Mouse (Mus musculus) frontal cortex, postnatal 36 days (tissue): ENCODE results near the gene Klk7.

ENCODE experiments used
- DNase-seq, 2 experiments: peaks; one replicate each; pipeline ENCODE4 v3.0.0; 2022; ENCODE audit warnings: low spot score in 2 of 2

The Klk7 gene

GRCm38 (mm10) chr7:43797333-43797769 is 13.7 kb upstream of the Klk7 start, which contains the start of gene Klk8:
TSS of gene Klk8 (plus strand) at chr7:43797577.
- DNase-seq = no peak

- DNase-seq = no peak
Observed at GRCm38 (mm10) chr7:43797844-43798462, 13.1 kb upstream of the Klk7 start.

DNA sequence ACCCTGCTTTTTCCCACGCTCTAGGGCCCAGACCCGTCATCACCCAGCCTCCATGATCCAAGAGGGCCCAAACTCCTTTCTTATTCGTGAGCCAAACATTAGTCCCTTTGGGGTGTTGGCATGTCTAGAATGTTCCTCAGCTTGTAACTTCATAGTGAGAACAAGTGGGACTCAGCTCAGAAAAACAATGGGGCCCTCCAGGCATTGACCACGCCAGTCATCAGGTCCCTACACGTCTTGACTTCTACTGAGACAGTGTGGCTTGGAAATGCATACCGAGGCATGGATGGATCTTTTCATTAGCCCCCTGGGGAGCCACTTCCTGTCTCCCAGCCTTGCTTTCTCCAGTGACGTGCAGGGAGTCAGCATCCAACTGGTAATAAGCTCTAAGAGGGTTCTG is 11.2 kb upstream of the Klk7 start:
- no peak for DNase-seq

GRCm38 (mm10) chr7:43815211-43815610 is 4.1 kb downstream of the Klk7 start:
- no peak for DNase-seq

DNA sequence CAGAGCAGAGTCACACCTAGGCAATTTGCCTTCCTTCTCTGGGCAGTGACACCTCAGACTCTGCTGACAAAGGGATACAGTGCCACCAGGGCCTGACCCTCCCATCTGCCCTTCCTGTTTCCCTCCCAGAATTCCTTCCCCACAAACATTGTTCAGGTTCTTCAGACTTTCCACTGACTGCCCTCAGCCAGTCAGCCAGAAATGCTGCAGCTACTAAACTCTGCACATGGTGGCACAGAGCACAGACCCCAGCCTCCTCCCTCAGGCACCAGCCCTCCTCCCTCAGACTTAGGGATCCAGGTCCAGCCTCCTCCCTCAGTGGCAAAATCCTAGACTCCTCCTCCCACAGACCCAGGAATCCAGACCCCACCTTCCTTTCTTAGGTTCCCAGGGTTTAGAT is 5.7 kb downstream of the Klk7 start:
- DNase-seq = no peak

DNA sequence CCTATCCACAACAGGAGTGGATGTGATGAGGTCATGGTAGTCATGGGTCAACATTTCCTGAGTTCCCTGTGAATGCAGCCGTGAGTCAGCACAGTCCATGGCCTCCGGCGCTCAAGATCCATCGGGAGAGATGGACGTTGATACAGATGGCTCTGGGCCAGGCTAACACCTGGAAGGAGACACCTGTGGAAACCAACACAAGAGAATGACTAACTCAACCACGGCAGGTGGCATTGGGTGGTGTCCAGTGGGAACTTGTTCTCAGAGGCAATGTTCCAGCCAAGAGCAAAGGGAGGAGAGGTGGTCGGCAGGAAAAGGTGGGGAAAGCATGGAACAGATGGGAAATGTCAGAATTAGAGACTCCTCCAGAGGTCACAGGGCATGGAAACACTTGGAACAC is 10.5 kb downstream of the Klk7 start:
- DNase-seq = no peak

GRCm38 (mm10) chr7:43824199-43824598 is 13.1 kb downstream of the Klk7 start, which contains the start of gene Klk6:
TSS of gene Klk6 (plus strand) at chr7:43824499.
- no peak for DNase-seq

DNA sequence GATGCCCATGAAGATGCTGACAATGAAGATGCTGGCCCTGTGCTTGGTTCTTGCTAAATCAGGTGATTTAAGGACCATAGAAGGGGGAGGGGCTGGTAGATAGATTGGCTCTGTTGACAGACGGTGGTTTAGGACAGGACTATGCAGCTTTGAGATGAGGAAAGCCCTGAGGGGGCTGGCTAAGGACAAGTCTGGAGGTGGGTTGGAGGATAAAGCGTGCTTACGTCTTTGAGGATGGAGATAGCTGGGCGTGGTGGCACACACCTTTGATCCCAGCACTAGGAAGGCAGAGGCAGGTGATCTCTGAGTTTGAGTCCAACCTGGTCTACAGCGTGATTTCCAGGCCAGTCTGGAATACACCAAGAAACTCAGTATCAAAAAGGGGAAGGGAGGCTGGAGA is 15.0 kb downstream of the Klk7 start:
- DNase-seq = no peak

- no peak for DNase-seq
Observed at GRCm38 (mm10) chr7:43827706-43828105, 16.6 kb downstream of the Klk7 start.

- no peak for DNase-seq
Observed at GRCm38 (mm10) chr7:43829006-43829405, 17.9 kb downstream of the Klk7 start.

GRCm38 (mm10) chr7:43841701-43842100 is 30.6 kb downstream of the Klk7 start, which contains the start of gene Klk5:
TSS of gene Klk5 (plus strand) at chr7:43841971.
- DNase-seq = no peak

- DNase-seq = no peak
Observed at GRCm38 (mm10) chr7:43843801-43844200, 32.7 kb downstream of the Klk7 start.

- no peak for DNase-seq
Observed at GRCm38 (mm10) chr7:43851616-43852015, 40.5 kb downstream of the Klk7 start.

DNA sequence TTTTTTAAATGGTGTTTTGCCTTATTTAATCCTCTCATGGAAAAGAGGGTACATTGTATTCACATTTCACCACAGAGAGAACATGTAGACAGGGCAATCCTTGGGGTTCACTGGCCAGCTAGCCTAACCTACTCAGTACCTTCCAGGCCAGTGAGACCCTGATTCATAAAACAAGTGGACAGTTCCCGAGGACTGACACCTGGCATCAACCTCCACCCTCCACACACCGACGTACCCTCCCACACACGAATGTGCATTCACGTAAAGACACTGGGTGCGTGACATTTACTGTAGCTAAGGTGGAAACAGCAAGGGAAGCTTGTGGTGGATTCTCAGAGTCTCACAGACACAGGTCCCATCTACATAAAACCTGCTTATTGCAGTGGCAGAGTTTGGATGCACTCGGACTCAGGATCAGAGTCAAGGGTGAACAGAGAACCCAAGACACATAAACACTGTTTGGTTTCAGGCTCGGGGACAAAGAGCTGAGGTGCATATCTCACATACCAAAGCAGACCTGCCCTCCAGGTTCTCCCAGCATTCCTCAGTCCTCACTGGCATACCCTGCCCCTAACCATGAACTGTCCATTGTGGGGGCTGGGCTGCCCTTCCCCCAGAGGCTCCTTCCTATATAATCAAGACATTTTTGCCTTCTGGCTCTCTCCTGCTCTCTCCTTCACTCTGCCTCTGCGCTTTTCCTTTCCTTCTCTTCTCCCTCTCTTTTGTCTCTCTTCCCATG is 43.7 kb downstream of the Klk7 start:
- DNase-seq = no peak

GRCm38 (mm10) chr7:43855709-43856108 is 44.6 kb downstream of the Klk7 start:
- no peak for DNase-seq

DNA sequence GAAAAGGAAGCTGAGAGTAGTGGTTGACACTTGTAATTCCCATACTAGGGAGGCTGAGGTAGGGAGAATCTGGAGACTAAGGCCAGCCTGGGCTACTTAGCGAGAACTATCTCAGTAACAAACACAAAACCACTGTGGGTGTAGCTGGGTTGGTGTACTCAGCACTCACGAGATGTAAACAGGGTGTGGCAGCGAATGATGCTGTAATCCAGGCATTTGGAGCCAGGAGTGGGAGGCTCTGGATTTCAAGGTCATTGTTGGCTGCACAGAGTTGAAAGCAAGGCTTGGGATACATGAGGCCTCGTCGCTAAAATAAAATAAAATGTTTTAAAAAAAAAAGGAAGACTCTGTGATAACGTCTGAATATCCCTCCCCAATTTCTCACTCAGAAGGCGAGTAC is 45.2 kb downstream of the Klk7 start:
- DNase-seq = no peak

DNA sequence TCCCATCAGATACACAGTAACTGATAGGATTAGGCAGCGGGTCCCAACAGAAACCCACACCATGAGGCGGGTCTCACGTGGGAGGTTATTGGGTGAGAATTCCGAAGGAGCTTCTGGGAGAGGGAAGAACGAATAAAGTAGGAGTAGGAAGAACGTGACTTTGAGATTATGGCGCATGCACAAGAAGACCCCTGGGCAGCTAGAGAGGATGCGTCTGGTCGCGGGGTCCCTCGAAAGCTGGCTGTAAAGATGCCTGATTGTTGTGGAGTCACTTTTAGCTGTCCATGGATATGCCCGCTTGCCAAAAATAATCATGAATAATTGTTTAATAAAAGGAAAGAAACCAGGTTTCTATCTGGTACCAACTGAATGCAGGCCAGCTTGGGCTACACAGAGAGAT is 46.4 kb downstream of the Klk7 start:
- no peak for DNase-seq

DNA sequence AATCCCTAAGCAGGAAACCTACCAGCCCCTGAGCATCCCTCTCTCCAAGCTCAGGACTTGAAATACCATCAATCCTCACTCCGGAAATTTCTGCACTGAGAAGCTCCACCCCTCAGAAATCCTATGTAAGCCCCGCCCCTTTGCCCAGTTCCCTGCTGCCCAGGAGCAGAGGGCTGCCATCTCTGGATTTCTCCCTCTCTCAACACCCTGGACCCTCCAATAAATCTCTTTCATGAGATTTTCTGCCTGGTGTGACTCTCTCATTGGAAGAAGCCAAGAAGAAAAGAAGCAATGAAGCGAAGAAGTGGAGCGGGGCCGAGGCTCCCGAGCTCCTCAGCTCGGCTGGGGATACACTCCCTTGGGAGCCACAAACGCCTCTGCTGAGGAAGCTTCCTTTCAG is 49.3 kb downstream of the Klk7 start:
- no peak for DNase-seq
